Mouse (Mus musculus) G1E-ER4 (cell line): ENCODE data around the gene Anapc1. TPM values are rescaled to one million over a fixed set of nuclear protein-coding genes. Genes with fewer than 3 reads are reported as not detected.

Experiments
- GATA1 ChIP-seq: IDR thresholded peaks from one replicate; pipeline ENCODE4 v1.8.0; 2012; ENCODE audit warnings: low read length, inconsistent platforms
- polyA plus RNA-seq: library from polyadenylated mRNA; stranded (reverse); fragments of >175 nt; gene quantifications from 2 replicates; pipeline ENCODE4 v1.2.3, GENCODE M21; 2012

Anapc1 gene
- 94.1 and 131 TPM in 2 replicates for polyA plus RNA-seq

DNA sequence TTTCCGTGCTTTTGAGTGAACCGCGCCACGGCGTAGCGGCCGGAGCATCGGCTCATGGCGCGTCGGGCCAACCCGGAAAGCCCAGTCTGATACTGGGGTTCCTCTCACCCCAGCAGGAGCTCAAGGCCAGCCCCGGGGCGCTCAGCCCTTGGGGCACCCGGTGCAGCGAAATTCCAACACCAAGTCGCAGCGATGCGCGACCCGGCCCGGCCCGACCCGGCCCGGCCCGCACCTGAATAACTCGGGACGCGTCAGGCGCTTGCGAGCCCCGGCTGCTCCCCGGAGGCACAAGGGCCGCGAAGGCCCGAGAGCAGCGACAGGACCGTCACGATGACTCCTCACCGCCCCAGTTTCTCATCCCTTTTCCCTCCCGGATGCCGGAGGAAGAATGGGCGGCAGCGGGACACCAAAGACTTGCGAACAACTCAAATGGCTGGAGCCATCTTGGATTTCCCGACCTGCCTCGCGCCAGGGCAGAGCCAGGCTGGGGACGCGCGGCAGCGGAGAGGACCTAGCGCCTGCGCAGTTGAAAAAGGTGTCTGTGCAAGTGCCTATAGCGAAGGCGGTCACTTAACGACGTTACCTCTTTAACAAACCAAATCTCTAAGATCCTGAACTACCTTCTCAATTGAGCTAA is at the start of gene Anapc1:
Anapc1 (minus strand) TSS at position 471 of the 637 bp plus-strand sequence.
- no peak for TF ChIP-seq GATA1

DNA sequence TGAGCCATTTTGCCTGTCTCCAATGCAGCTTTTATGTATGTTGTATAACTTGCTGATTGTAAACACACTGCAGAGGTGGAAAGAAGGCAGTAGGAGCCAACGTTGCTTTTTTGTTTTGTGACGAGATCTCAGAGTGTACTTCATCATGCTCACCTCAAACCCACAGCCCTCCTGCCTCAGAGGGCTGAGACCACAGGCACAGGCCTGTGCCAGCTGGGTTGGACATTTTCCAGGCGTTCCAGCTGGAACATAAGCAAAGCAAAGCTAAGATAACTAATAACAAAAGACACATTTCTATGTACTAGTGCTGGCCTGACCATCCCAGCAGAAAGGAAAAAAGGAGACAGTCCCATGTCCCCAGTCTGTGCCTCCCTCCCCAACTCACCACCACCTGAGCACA is 47.9 kb upstream of the Anapc1 start:
- no peak for TF ChIP-seq GATA1

DNA sequence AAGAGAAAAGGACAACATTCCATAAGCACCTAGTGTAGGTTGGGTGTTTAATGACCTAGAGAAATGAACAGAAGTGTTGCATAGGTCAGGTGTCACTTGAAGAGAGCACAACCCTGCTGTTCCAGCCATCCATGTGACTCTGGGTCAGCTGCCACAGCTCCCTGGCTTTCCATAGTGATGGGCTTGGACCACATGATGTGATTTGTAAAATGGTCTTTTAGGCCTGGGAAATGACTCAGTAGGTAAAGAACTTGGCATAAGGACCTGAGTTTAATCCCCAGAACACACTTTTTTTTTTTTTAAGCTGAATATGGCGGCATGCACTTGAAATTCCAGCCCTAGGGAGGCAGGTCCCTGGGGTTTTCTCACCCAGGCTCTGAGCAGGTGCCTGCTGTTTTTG is 44.8 kb upstream of the Anapc1 start:
- TF ChIP-seq GATA1 = no peak

DNA sequence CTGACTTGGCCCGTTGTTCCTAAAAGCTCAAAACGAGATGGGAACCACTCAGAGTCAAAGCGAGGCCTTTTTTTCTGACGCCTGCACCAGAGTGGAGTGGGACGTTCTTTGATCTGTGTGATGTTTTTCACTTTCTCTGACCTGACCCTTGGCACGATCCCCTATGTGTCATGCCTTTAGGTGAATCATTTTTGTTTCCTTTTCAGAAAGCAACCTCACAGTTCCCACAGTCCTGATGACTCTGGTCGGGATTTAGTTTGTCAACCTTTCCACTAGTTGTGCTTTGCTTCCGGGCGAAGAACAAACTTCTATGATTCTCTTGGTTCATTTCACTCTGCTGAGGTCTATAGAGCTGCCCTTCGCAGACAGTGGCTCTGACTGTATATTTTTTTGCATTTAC is 44.3 kb upstream of the Anapc1 start:
- TF ChIP-seq GATA1 = no peak

DNA sequence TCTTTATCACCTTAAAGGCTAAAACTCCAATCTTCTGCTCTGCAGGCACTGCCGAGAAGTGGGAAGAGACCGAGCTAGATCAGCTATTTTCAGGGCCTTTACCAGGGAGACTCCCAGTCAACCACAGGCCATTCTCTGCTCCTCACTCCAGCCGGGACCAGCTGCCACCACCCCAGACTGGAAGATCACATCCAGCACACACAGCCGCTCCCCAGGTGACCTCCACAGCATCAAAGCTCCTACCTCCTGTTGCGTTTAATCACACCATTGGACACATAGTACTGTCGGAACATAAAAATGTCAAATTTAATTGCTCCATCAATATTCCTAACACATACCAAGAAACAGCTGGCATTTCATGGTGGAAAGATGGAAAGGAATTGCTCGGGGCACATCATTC is 42.0 kb upstream of the Anapc1 start:
- no peak for TF ChIP-seq GATA1

DNA sequence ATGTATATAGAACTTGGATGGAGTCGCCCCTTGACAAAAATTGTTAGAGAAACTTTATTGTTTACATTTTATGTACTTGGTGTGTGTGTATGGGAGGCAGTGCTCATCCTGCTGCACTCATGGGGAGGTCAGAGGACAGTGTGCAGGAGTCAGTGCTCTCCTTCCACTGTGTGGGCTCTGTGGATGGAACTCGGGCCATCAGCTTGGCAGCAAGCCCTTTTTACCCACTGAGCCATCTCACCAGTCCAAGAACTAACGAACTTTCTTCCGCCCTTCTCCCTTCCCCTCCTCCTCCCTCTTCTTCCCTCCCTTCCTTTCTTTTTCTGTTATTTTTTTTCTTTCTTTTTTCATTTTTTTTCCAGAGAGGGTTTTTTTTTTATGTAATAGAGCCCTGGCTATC is 40.9 kb upstream of the Anapc1 start:
- no peak for TF ChIP-seq GATA1

DNA sequence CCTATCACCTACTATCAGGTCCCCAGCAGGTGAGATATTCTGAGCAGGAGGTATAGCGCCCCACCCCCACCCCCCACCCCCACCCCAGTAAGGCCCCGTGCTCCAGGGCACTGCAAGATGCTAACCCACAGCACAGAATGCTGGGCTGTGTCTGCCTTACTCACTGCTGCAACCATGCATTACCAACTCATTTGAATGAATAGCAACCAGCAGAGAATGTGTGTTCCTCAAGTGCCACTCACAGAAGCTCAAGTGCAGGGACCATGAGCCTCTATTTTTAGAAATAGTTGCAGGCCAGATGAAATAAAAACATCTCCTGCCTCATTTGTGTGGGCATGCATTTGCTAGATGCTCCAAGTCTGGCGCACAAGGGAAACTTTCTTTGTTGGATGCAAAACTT is 40.4 kb upstream of the Anapc1 start:
- no peak for TF ChIP-seq GATA1

DNA sequence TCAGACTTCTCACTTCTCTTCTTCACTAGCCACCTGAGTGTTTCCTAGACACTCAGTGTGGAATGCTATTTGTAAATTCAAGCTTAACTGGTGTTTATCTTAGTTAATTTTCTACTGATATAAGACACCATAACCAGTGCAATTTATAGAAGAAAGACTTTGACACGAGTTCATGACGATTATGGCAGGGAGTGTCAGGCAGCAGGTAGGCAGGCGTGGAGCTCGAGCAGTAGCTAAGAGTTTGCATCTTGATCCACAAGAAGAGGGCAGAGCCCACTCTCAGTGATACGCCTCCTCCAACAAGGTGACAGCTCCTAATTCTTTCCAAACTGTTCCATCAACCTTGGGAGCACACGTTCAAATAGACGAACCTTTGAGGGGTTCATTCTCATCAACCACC is 39.4 kb upstream of the Anapc1 start:
- no peak for TF ChIP-seq GATA1

DNA sequence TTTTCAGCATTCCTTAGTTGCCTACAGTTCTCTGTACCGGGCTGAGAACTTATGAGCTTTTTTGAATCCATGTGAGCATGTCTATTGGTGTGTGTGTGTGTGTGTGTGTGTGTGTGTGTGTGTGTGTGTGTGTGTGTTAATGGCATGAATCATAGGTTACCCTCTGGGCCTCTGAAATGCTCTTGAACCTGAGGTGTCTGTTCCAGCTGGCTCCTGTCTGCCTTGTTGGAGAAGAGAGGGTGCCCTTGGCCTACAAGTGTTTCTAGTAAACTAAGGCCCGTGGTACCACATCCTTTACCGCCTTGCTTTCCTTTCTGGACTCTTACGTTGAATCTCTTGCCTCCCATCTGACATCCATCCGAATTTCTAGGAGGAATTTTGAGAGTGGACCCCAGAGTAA is 38.9 kb upstream of the Anapc1 start:
- TF ChIP-seq GATA1 = no peak

DNA sequence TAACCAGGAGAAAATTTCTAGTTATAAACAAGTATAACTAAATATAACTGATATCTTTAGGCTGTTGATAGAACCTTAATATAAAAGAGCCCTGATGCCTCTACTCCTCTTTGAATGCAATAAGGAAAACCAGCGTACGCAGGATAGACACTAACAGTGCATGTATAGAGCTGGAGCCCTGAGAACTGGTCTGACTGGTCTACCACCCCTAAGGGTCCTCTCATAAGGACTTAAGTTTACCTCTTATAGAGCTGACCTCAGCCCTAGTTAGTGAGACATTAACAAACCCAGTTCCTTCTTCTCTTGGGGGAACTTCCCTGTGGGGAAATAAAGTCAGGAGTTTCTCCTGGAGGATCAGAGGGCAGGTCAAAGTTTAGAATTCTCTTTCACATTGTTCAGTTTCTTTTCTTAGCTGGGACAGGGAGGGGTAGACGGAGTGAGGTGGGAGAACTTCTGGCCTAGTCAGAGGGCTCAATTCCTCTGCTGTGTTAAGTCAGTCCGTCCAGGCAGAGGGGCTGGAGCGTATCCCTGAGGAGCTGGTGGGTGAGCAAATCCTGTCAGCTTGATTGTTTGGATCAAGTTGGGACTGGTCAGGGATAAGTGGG is 35.0 kb upstream of the Anapc1 start:
- no peak for TF ChIP-seq GATA1

DNA sequence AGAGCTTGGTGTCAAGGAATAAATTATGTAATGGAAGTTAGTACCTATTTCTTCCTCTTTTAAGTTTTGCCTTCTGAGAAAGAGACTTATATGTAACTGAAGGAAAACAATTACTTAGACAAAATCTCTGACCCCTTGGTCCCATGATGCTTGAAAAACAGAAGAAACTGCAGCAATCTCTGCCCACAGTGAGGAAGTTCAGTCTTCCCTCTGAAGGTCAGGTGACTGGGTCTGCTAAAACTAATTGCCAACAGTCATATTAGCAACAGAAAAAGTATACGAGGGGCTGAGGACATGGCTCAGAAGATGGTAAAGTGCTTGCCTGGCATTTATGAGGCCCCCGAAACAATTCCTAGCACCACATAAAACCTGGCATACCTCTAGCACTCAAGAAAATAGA is 32.2 kb upstream of the Anapc1 start:
- no peak for TF ChIP-seq GATA1

DNA sequence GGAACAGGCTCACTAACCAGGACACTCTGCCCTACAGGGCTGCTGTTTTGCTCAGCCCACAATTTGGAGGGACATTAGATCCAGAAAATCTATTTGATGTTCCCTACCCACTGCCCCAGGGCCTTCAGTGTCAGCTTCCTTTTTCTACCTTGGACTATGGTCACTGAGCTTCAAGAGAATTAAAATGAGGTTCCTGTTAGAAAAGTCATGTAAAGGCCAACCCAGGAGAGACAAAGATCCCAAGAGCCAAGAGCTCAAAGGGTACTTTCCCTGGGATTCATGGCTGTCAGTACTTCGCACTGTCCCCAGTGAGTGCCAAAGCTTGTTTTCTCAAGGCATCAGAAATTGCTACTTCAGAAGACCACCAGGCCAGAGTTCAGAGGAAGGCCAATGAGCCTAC is 28.8 kb upstream of the Anapc1 start:
- no peak for TF ChIP-seq GATA1

DNA sequence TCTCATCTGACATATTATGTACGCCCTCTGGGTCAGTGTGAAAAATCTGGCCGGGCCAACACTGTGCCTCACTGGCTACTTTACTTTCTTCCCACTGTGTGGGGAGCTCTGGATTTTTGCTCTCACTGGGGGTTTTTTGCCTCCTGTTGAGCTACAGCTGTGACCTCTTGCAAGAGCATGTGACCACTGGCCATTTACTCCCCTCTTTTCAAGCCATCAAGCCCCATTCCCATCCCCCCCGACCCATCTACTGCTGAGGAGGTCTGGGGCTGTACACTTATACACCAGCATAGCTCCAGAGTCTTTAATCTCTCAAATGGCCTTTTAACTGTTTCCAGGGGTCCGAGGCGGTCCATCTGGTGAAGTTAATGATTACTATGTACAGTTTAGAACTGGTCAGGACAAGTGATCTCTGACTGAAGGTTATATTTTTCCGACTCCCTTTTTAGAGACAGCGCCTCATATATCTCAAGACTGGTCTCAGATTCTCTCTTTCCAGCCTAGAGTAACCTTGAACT is 27.6 kb upstream of the Anapc1 start:
- TF ChIP-seq GATA1 = no peak

DNA sequence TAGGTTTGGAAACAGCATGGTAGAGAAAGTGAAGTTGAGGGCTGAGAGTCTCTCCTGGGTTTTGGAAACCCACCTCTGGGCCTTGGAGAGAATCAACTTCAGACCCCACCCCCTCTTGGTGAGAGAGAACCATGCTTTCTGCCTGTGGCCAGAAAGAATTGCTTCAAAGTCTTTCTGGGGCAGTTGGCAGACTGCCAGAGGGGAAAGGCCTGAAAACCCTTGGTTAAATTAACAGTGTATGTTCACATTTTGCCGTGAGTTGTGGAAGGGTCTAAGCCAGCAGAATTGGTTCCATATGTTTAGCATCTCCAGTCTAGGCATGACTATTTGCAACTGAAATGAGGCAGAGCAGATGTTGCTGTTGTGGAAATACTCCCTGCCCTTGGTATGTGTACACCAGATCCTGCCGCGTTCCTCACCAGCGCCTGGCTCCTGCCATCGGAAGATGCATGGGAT is 26.4 kb upstream of the Anapc1 start:
- TF ChIP-seq GATA1 = no peak

DNA sequence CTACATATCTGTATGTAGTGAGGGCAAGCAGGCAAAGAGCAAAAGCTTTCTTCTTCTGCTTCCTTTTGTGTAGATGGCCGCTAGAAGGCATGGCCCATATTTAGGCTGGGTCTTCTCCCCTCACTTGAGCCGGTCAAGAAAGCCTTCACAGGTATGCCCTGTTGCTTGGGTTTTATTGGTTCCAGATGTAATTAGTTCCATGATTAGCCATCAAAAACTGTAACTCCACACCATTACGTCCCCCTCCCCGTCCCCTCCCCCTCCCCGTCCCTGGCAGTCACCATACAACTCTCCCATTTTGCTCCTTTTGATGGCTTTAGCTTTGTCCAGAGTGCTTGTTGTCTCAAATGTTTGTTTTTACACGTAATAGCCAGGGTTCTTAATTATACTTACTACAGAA is 25.7 kb upstream of the Anapc1 start:
- no peak for TF ChIP-seq GATA1

DNA sequence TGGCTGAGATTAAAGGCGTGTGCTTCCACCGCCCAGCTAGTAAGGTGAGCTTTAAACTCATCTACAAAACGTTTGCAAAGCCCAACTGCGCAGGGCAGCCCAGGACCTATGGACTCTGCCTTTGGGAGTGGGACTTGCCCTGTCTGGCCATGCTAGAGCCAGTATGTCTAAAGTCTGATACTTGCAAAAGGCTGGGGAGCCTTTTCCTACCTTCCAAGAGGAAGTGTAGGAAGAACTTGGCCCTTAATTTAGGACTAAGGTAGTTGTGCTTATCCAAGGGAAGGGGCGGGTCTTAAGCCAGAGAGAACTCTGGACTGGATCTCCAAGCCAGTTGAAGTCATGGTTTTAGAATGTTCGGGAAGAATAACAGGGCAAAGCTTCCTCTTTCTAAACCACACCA is 23.4 kb upstream of the Anapc1 start:
- TF ChIP-seq GATA1 = no peak

DNA sequence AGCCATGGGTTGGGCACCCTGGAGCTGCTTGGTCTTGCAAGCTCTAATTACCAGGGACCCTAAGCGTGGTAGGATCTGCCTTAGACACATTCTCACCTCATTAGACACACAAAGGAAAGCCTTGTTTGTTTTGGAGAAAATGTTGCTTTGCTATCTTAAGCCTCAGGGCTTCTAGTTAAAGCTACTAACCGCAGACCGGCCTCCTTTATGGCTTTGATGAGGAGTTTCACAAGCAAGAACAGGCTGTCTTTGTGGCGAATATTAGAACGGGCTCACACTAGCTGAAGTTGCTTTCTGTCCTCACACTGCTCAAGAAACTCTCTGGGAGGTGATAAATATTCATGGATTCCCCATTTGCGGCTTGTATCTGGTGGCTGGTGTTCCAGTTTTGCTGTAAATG is 22.1 kb upstream of the Anapc1 start:
- TF ChIP-seq GATA1 = no peak

DNA sequence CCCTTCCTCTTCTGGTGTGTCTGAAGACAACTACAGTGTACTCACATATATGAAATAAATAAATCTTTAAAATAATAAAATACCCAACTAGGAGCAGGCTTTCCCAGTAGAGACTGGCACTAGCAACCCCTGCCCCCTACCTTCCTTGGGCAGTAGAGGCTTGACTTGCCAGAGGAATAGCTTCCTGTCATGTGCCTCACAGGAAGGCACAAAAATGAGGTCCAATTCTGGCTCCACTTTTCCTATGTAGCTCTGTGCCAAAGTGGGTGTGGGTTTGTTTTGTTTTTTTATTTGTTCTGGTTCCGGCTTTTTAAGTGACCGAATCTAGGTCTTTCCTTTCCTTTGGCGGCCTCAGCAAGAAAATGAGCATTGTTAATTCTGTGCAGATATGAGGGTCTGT is 17.3 kb upstream of the Anapc1 start:
- no peak for TF ChIP-seq GATA1
